Mouse (Mus musculus): ENCODE data around the gene Slfn3. TPM values are rescaled to one million over a fixed set of nuclear protein-coding genes. Genes with fewer than 3 reads are reported as not detected.
"Not testable (repeated sequence)": the region's sequence is repeated elsewhere in the genome, so short reads cannot be mapped to it uniquely, and the experiment has no call there.

Slfn3 gene
- total RNA-seq (2021), result 1 to 10 TPM; 3.4 to 4.6 TPM
- long read RNA-seq, experiment 1, result 0 reads
- long read RNA-seq, experiment 2, partial matches to known transcripts, result 0 of 2 reads
- long read RNA-seq, experiment 2, other reads (novel, unspliced or antisense), result 0 of 2 reads

DNA sequence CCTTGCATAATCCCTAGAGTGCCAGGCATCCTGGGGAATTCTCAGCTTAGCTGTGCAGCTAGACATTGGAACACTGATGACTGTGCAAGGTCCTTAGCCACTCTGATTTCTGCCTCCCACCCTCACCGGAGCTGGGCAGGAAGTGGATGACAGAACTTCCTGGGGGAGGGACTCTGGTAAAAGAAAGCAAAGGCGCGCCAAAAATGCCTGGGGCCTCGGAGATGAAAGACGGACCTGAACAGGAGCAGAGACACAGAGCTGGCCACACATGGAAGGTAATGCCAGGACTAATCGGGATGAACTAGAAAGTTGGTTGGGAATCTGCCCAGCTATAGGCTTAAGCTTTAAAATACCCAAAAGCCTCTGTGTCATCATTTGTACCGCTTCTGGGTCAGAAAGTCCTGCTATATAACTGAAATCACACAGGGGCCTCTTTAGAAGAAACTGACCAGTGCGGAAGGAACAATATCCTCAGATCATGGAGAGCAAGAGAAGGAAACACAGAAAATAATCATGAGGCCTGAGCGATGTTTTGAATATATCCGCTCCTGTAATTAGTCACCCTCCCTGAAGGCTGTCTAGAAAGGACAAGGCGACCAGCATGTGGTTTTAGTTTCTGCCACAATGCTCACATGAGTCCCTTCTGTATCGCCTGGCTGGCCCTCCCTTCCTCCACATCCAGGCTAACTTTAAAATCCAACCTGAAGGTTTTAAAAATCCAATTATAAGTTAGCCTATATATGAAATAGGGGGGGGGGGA, at the start of gene Slfn3:
Gene Slfn3, plus strand, starts transcription at position 197 of the 760 bp plus-strand sequence.
- peak; percentile 43 to 45 for DNase-seq
- intact Hi-C loops (cut with DNase I), result no loop called here

DNA sequence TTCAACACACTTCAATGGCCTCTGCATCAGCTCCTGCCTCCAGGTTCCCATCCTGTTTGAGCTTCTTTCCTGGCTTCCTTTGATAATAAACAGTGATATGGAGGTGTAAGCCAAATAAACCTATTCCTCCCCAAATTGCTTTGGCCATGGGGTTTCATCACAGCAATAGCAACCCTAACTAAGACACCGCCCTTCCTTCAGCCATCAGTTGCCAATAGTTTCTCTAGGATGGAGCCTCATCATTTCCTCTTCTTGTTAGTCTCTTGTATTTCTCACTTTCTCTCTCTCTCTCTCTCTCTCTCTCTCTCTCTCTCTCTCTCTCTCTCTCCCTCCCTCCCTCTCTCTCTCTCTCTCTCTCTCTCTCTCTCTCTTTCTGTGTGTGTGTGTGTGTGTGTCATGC, 42.2 kb upstream of the Slfn3 start:
- DNase-seq; intact Hi-C loops (cut with DNase I): not testable (repeated sequence)

- intact Hi-C loops (cut with DNase I), result no loop called here
- DNase-seq, result no peak
These were observed 16.1 kb upstream of the Slfn3 start, which contains the start of gene Slfn4 for GRCm38 (mm10) chr11:83174948-83175539. Slfn4 (plus strand) TSS chr11:83175186.

- intact Hi-C loops (cut with DNase I), result no loop called here
- peak; percentile 7 to 14 for DNase-seq
These were observed 871 bp downstream of the Slfn3 start for GRCm38 (mm10) chr11:83192001-83192400.

DNA sequence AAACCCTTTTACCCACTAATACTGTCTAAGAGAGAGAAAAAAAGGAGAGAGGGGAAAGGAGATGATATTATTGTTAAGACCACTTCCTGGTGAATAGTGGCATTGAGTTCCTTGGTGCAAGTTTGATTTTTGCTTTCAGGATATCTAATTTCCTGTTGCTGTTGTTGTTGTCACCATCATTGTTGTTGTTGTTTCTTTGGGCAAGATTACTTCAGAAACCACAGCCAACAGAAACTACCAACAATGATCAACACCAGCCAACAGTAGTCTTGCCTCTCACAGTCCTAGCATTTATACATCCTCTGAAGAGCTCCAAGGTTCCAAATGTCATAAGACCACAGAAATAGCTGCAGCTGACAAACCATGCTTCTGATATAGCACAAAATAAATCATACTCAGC, 13.9 kb downstream of the Slfn3 start:
- intact Hi-C loops (cut with DNase I), result no loop called here
- DNase-seq, result no peak

DNA sequence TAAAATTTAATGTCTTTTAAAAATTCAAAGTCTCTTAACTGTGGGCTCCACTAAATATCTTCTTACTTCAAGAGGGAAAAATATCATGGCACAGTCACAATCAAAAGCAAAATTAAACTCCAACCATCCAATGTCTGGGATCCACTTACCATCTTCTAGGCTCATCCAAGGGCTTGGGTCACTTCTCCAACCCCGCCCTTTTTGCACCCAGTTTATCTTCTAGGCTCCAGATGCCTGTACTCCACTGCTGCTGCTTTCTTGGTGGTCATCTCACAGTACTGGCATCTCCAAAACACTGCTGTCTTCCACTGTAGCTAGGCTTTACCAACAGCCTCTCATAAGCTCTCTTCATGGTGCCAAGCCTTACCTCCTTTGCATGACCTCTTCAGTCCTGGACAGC, 25.0 kb downstream of the Slfn3 start:
- no peak for DNase-seq
- intact Hi-C loops (cut with DNase I), result no loop called here

DNA sequence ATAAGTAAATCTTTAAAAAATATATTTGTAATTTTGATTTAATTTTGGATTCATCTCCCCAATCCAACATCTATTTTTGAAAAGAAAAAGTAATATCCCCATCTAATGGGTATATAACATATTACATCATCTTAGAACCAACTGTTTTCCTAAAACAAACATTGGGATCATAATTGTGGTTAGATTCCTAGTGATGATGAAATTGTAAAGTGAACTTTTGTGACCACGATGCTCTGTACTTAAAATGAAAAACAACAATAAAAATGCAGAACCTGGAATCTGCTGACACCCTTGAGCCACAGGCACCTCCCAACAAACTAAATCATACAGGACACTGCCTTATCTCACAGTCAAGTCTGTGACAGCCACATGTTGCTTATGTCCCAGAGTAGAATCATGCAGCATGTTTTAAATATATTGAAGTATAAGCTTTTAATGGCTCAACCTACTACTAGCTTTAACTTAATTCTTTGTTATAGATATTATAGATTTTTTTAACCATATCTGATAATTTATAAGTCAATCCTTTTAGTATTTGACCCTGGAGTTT, 30.3 kb downstream of the Slfn3 start:
- DNase-seq, result no peak

GRCm38 (mm10) chr11:83223367-83223766, 32.2 kb downstream of the Slfn3 start:
- intact Hi-C loops (cut with DNase I), result no loop called here
- DNase-seq, result no peak

More for the DNA sequence above, 30.3 kb downstream of the Slfn3 start:
- intact Hi-C loops (cut with DNase I), result no loop called here

- intact Hi-C loops (cut with DNase I); DNase-seq: not testable (repeated sequence)
These were observed 32.7 kb downstream of the Slfn3 start for GRCm38 (mm10) chr11:83223793-83224192.

DNA sequence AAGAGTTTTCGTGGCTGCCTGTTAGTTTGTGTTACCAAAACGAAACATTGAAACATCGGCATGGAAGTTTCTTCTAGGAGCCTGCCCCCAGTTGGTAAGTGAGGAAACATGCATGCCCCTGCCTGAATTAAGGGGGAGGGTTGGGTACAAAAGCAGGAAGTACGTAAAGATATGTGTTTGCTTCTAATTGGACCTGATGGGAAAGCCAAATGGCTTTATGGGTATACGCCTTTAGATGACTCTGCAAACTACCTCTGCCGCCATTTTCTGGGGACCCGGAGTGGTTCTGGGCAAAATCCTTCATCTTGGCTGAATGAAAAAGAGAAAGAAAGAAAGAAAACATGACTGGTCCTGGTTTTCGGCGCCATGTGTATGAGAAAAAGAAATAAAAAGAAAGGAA, 33.1 kb downstream of the Slfn3 start:
- DNase-seq, result no peak
- intact Hi-C loops (cut with DNase I), result no loop called here

GRCm38 (mm10) chr11:83224750-83225149, 33.6 kb downstream of the Slfn3 start:
- no peak for DNase-seq
- intact Hi-C loops (cut with DNase I), result no loop called here

- intact Hi-C loops (cut with DNase I), result no loop called here
- DNase-seq, result no peak
These were observed 34.3 kb downstream of the Slfn3 start for GRCm38 (mm10) chr11:83225371-83225960.

DNA sequence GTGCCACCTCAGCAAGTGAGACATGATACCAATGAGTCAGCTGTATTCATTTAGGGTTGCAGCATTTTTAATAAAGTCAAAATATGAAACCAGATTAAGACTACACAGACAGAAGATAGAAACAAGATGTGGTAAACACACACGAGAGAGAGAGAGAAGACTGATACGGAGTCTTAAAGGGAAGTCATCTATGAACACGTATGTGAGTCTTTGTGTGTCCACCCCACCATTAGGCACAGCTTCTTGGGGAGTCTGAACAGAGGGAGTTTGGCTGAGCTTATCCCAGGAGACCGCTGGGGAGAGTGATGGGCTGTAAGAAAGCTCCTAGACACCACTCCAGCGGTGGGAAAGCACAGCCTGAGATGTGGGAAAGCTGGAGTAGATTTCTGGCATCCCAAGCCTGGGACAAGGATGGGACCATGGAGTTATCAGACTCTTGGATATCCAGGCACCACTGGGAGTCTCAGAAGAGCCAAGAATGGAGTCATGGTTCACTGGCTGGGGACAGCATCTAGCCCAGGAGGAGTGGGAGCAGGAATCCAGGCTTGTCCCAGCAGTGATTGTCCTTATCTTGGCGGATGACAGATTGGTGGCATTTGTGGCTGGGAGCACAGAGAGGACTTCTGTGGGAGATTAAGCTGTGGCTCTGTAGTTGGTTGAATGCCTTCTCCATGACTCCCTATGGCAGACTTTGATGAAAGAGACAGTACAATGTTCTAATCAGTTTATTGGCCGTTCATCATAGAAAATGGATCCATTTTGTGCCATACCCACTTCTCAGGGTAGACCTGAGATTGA, 37.0 kb downstream of the Slfn3 start:
- intact Hi-C loops (cut with DNase I), result no loop called here
- DNase-seq, result no peak

- intact Hi-C loops (cut with DNase I), result no loop called here
- peak in 1 of 2 experiments; percentile 7 for DNase-seq
These were observed 39.8 kb downstream of the Slfn3 start for GRCm38 (mm10) chr11:83230966-83231365.

- intact Hi-C loops (cut with DNase I); DNase-seq: not testable (repeated sequence)
These were observed 42.5 kb downstream of the Slfn3 start for GRCm38 (mm10) chr11:83233621-83234020.

- intact Hi-C loops (cut with DNase I); DNase-seq: not testable (repeated sequence)
These were observed 46.3 kb downstream of the Slfn3 start for GRCm38 (mm10) chr11:83237390-83237789.

GRCm38 (mm10) chr11:83238389-83238788, 47.3 kb downstream of the Slfn3 start:
- DNase-seq, result no peak
- intact Hi-C loops (cut with DNase I), result no loop called here

GRCm38 (mm10) chr11:83239811-83240210, 48.7 kb downstream of the Slfn3 start:
- DNase-seq, result no peak
- intact Hi-C loops (cut with DNase I), result no loop called here

- intact Hi-C loops (cut with DNase I); DNase-seq: not testable (repeated sequence)
These were observed 66.1 kb downstream of the Slfn3 start for GRCm38 (mm10) chr11:83257211-83257610.

DNA sequence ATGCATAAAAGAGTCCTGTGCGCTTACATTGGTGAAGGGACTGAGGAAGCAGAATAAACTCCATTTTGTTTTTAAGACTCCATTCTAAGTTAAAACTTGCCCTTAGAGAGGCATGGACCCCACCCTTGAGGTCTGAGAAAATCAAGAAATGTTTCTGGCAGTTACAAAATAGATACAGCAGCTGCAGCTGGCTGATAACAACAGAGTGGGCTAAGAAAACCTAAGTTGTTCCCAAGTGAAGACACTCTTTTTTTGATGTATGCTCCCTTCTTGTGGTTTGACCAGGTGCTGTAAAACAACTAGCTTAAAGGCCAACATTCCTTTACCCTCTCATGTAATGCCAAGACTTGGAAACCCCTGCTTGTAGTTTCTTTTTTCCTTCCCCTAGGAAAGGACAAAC, 71.5 kb downstream of the Slfn3 start:
- DNase-seq, result no peak
- intact Hi-C loops (cut with DNase I), result no loop called here

Data from heart, postnatal 14 days (tissue).